Mouse (Mus musculus) heart, postnatal 14 days (tissue): ENCODE measurements around the gene Med13l. TPM values are rescaled to one million over a fixed set of nuclear protein-coding genes. Genes with fewer than 3 reads are reported as not detected.

ENCODE experiments used
- DNase-seq, 2 experiments: peaks; one replicate each; pipeline ENCODE4 v3.0.0; 2021 to 2022
- intact Hi-C: fragments of 180-260 bp; cut with DNase I; formaldehyde crosslinking; loops from one replicate; pipeline ENCODE4 v1.15.1; 2025
- total RNA-seq, 2 experiments: library from RNA; stranded (reverse); gene quantifications; 2 replicates each; pipeline ENCODE4 v1.2.3; 2021

The Med13l gene
- total RNA-seq, 2 experiments from 2014 or later = 33.0 to 34.8 TPM

DNA sequence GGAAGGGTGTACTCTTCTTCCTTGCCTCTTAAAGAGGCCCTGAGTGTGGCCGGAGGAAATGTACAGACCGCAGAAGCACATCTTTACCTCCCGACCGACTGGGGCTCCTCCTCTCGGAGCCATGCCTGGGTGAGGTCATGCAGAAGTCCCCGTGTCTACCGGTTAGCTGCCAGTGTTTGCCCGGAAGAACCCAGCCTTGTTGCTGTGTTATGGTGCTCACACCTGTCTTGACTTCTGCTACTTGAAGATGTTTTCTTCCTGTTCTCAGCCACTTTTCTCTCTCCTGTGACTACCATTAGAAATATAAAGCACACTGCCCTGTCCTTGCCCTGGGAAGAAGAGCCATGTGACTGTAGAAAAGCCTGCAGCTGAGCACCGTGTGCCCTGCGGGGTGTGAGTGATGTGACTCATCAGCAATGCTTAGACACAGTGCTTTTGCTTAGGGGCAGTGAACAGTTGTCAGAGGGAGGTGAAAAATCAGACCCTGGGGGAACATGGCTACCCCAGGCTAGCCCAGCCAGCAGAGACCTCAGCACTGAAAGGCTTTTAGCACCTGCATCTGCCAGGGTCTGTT, 193.1 kb downstream of the Med13l start:
- intact Hi-C loops = no loop called here

DNA sequence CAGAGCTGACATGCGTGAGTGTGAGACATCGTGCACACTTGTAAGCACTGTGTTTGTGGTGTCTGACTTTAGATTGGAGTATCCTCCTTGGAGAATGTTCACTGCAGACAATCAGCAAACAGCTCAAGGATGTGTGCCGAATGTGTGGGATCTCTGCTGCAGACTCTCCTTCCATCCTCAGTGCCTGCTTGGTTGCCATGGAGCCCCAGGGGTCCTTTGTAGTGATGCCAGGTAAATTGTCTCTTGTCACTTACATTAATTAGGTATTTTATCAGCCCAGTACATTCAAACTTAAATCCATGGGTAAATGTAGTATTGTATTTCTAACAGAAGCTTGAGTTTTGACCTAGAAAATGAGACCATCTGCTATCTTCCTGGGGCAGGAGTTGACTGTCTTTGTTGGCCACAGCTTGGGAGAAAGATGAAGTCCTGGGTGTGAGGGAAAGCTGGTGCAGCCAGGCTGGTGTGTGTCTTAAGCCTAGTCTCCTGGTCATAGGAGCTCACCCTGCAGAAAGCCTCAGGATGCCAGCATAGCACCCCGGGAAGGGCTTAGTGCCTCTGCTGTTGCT, 193.8 kb downstream of the Med13l start:
- intact Hi-C loops = no loop called here
- no peak for DNase-seq

More for the DNA sequence above, 193.1 kb downstream of the Med13l start:
- DNase-seq = no peak

- intact Hi-C loops = no loop called here
- no peak for DNase-seq
These were observed 195.6 kb downstream of the Med13l start for GRCm38 (mm10) chr5:118756078-118756477.

GRCm38 (mm10) chr5:118757396-118758301, 197.2 kb downstream of the Med13l start:
- no peak for DNase-seq
- intact Hi-C loops = no loop called here

DNA sequence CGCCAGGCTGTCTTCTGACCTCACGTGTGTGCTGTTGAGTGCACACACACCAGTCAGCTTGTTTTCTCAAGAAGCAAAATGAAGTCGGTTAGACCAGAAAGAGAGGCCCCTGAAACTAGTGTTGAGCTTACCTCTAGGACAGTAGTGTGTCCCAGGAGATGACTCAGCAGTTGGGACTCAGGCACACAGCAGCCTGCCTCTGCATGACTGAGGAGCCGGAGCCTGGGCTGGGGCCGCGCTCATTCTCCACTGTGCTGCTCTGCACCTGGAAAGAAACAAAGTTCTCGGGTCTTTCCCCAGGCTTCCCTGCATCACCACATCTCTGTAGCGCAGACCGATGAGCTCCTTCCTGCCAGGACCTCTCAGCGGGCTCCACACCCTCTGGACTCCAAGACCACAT, 200.5 kb downstream of the Med13l start:
- intact Hi-C loops = no loop called here

GRCm38 (mm10) chr5:118762499-118763185, 202.2 kb downstream of the Med13l start:
- no peak for DNase-seq
- intact Hi-C loops = no loop called here

More for the DNA sequence above, 200.5 kb downstream of the Med13l start:
- DNase-seq = no peak

DNA sequence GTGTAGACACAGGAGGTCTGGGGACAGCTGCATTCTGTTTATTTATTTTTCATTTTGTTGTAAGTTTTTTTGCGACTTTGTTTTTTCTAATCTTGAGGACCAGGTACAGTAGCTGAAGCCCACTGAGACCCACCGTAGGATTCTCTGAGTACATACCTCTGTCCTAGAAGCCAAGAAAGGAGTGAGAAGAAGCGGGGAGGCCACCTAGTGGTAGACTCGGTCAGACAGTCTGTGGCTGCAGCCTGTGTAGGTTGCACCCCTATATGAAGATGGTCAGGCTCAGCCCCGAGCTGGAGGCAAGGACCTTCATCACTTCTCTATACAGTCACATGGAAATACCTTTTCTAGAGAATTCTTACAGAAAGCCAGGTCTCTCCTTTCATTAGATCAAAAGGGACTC, 202.9 kb downstream of the Med13l start:
- intact Hi-C loops = no loop called here

DNA sequence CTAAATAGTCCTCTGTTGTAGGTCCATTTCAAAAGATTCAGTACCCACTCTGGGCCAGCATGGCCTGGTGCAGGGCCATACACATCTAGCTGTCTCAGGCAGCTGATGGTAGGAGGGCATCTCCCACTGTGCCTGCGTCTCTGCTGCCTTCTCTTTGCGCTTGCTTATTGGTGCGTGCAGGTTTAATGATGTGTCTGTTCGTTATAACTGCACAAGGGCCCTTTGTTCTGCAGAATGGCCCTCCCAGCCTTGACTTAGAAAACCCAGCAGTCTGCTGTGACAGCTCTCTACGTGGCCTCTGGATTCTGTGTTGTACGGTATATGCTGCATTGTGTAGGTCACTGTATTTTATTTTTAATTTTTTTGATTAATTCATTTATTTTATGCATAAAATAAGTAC, 208.7 kb downstream of the Med13l start:
- DNase-seq = no peak

More for the DNA sequence above, 202.9 kb downstream of the Med13l start:
- peak in 1 of 2 experiments; percentile 23 for DNase-seq

DNA sequence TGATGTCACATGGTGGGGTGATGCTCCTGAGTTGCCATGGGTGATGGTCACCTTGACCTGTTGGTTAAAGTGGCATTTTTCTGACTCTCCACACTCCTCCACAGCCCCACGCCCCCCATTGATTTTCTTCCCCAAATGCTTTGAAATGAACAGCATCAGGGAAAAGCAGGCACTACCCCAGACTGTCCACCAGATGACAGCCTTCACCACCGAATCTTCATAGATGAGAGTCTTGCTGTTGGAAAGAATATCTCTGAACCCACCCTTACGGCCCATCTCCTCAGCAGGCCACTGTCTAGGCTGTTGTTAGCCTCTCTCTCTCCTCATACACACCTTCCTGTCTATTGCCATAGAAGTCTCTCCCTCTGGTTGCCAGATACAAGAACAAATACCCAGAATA, 213.4 kb downstream of the Med13l start:
- peak; percentile 37 to 61 for DNase-seq

More for the DNA sequence above, 208.7 kb downstream of the Med13l start:
- intact Hi-C loops = no loop called here

GRCm38 (mm10) chr5:118776396-118776795, 215.9 kb downstream of the Med13l start:
- no peak for DNase-seq
- intact Hi-C loops = loop anchor here (10.0 kb wide), 1 partner anchor 1328 kb away; no protein-coding TSS in a partner anchor

More for the DNA sequence above, 213.4 kb downstream of the Med13l start:
- intact Hi-C loops = loop anchor here (10.0 kb wide), 1 partner anchor 1331 kb away; no protein-coding TSS in a partner anchor

DNA sequence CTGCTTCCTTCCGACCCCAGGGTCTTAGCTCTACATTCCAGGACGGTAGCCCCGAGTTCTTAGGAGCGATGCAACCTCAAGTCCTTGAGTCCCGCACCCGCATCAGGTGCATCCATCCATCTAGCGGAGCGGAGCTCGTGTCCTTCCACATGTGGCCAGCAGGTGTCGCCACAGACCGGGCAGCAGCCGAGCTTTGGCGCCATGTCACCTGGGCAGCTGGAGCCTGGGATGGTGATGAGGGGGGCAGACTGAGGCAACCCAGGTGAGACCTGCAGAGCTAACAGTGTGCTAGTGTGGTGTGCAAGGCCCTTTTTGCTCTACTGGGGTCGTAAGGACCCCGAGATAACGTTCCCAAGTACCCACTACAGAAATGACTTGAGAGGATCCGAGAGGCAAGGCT, 221.1 kb downstream of the Med13l start:
- intact Hi-C loops = loop anchor here (1.0 kb wide), 2 partner anchors 33 to 910 kb away; no protein-coding TSS in a partner anchor
- peak; percentile 73 to 86 for DNase-seq

- DNase-seq = no peak
- intact Hi-C loops = loop anchor here (2.0 kb wide), 1 partner anchor 95 kb away; no protein-coding TSS in a partner anchor
These were observed 221.7 kb downstream of the Med13l start for GRCm38 (mm10) chr5:118782139-118782538.

DNA sequence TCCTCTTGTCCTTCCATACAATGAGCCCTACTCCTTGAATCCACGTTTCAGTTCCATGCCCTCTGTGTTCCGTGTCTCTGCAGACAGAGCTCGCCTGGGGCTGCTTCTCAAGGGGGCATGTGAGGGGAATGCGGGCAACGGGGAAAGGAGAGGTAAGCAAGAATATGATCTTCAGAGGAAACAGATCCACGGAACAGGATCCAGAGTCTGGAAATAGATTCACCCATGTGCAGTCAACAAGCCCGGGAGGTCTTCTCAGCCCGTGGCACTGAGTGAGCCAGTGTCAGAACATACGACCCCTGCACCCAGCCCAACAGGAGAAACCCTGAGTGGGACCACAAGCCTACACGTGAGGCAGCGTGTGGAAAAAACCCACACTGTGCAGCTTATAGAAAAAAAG, 228.7 kb downstream of the Med13l start:
- intact Hi-C loops = no loop called here
- DNase-seq = no peak

DNA sequence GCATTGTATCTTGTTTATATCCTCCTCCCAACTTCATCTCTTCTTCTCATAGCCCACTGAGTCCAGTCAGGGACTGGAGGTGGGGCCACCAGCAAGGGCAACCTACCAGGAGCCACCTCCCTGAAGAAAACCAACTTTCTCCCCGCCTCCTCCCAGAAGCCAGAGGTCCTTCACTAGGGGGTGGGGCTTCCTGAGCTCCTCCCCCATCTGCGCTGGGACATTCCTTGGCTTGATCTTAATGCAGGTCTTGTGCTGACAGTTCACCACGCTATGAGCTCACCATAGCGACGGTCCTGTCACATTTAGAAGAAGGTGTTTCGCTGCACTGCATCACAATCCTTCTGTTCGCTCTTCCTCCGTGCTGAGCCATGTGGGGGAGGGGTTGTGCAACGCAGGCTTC, 229.3 kb downstream of the Med13l start:
- intact Hi-C loops = no loop called here

GRCm38 (mm10) chr5:118797811-118798210, 237.3 kb downstream of the Med13l start:
- DNase-seq = no peak
- intact Hi-C loops = no loop called here

More for the DNA sequence above, 229.3 kb downstream of the Med13l start:
- DNase-seq = no peak

GRCm38 (mm10) chr5:118801592-118801991, 241.1 kb downstream of the Med13l start:
- intact Hi-C loops = no loop called here
- no peak for DNase-seq

- intact Hi-C loops = no loop called here
- no peak for DNase-seq
These were observed 241.6 kb downstream of the Med13l start for GRCm38 (mm10) chr5:118802036-118802435.

- no peak for DNase-seq
- intact Hi-C loops = no loop called here
These were observed 248.5 kb downstream of the Med13l start for GRCm38 (mm10) chr5:118808946-118809345.

GRCm38 (mm10) chr5:118809588-118809987, 249.1 kb downstream of the Med13l start:
- DNase-seq = no peak
- intact Hi-C loops = no loop called here

DNA sequence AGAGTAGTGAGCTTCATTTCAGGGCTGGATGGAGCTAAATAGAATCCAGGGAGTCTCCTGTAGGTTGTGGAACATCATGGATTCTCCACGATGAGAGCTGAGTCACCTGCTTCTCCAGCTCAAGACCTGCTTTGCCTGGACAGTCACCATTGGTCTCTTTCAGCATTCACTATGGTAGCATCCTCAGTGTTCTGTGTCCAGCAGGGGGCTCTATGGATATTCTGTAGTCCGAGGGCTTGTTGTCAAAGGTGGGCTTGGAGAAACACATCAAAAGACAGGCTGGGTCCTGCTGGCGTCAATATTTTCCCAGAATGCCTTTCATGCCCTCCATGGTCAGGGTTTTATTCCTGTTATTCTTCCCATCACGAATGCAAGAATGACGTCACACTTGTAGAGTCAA, 251.2 kb downstream of the Med13l start:
- intact Hi-C loops = no loop called here
- no peak for DNase-seq
